Mouse (Mus musculus) midbrain, embryonic 12.5 days (tissue): ENCODE data around the gene Plk5. TPM values are rescaled to one million over a fixed set of nuclear protein-coding genes. Genes with fewer than 3 reads are reported as not detected.
A peak's percentile ranks its signal among the peaks of the same experiment; 100 is the strongest.

ENCODE experiments used
- ATAC-seq: fragments of 200-750 bp; cut with Nextera tagmentation; 2 replicates; pipeline ENCODE4 v1.8.0; 2017; ENCODE audit warnings: low read depth, moderate TSS enrichment, moderate library complexity; ENCODE audit not compliant: low FRiP score
- H3K27ac ChIP-seq: fragments of 300-500 bp; sonication (generic); replicated peaks from 2 replicates; pipeline ENCODE4 v1.5.1; 2016; ENCODE audit warnings: mild to moderate bottlenecking
- H3K27me3 ChIP-seq: fragments of 300-500 bp; sonication (generic); 2 replicates; pipeline ENCODE4 v1.6.1; 2016; ENCODE audit warnings: mild to moderate bottlenecking
- H3K36me3 ChIP-seq: fragments of 300-500 bp; sonication (generic); 2 replicates; pipeline ENCODE4 v1.6.1; 2016
- H3K4me1 ChIP-seq: fragments of 300-500 bp; sonication (generic); 2 replicates; pipeline ENCODE4 v1.6.1; 2016
- H3K4me2 ChIP-seq: fragments of 300-500 bp; sonication (generic); replicated peaks from 2 replicates; pipeline ENCODE4 v1.6.1; 2016; ENCODE audit warnings: mild to moderate bottlenecking, moderate library complexity
- H3K4me3 ChIP-seq: fragments of 300-500 bp; sonication (generic); 2 replicates; pipeline ENCODE4 v1.5.1; 2016; ENCODE audit warnings: mild to moderate bottlenecking
- H3K9ac ChIP-seq: fragments of 300-500 bp; sonication (generic); replicated peaks from 2 replicates; pipeline ENCODE4 v1.6.1; 2016; ENCODE audit warnings: mild to moderate bottlenecking, moderate library complexity
- H3K9me3 ChIP-seq: fragments of 300-500 bp; sonication (generic); 2 replicates; pipeline ENCODE4 v1.6.1; 2016; ENCODE audit warnings: mild to moderate bottlenecking
- WGBS: fragments of 180-500 bp; shearing (Covaris S2); methylation state at CpG from one replicate; pipeline ENCODE4 v1.1.7; 2016; 5-methylcytosine and 5-hydroxymethylcytosine counted together
- polyA plus RNA-seq: library from polyadenylated mRNA; unstranded; fragments of >200 nt; fragmentation: Nextera tagmentation; extraction: Ambion mirVana; gene quantifications from 2 replicates; pipeline ENCODE4 v1.2.1, GENCODE M21; 2016

Gene Plk5
- polyA plus RNA-seq, 1 experiment from 2014 or later: 0.52 TPM

- H3K27me3 ChIP-seq: no peaks in the 10 kb centered on the region
- peaks cover 37% of the 10 kb centered on the region for H3K4me1 ChIP-seq
- H3K4me3 ChIP-seq: peak overlapping the region; percentile 72
- H3K27ac ChIP-seq: peak overlapping the region; percentile 99
- H3K9ac ChIP-seq: peak overlapping the region; percentile 89
- ATAC-seq: no peak
- peak overlapping the region; percentile 81 for H3K4me2 ChIP-seq
- WGBS: 55% methylated on average over 8 of the region's 8 CpGs
- peaks cover 50% of the 10 kb centered on the region for H3K36me3 ChIP-seq
- no peaks in the 10 kb centered on the region for H3K9me3 ChIP-seq
Measured at GRCm38 (mm10) chr10:80397524-80398173, 41.4 kb downstream of the Plk5 start.

- Histone ChIP-seq H3K9me3 (no peaks in the 10 kb centered on the region), H3K27ac (peak overlapping the region; percentile 99), H3K36me3 (peaks cover 50% of the 10 kb centered on the region), H3K4me2 (peak overlapping the region; percentile 81), H3K4me1 (peaks cover 37% of the 10 kb centered on the region), H3K9ac (peak overlapping the region; percentile 89), H3K27me3 (no peaks in the 10 kb centered on the region), H3K4me3 (peak overlapping the region; percentile 72)
- ATAC-seq: no peak
- 0% methylated on average over 1 of the region's 1 CpGs for WGBS
Measured at GRCm38 (mm10) chr10:80398174-80398535, 41.9 kb downstream of the Plk5 start.

- peak overlapping the region; percentile 81 for H3K4me2 ChIP-seq
Measured at GRCm38 (mm10) chr10:80398719-80399190, 42.5 kb downstream of the Plk5 start.

GRCm38 (mm10) chr10:80399191-80399972, 43.1 kb downstream of the Plk5 start, which contains the start of gene Mbd3:
Gene Mbd3, minus strand, starts transcription at chr10:80399550.
- ATAC-seq: peak; percentile 95
- Histone ChIP-seq H3K4me2 (peak within 1 kb of the TSS; percentile 81), H3K9ac (peak within 1 kb of the TSS; percentile 89), H3K9me3 (no peaks in the 10 kb centered on the region), H3K27ac (peak within 1 kb of the TSS; percentile 99), H3K27me3 (no peaks in the 10 kb centered on the region), H3K4me1 (peaks cover 34% of the 10 kb centered on the region), H3K36me3 (peaks cover 50% of the 10 kb centered on the region), H3K4me3 (peak within 1 kb of the TSS; percentile 72)
- WGBS: 1% methylated on average over 78 of the region's 82 CpGs

More at GRCm38 (mm10) chr10:80398719-80399190, 42.5 kb downstream of the Plk5 start:
- H3K4me3 ChIP-seq: peak overlapping the region; percentile 72
- H3K9me3 ChIP-seq: no peaks in the 10 kb centered on the region
- ATAC-seq: peak; percentile 80
- H3K27me3 ChIP-seq: no peaks in the 10 kb centered on the region
- peak overlapping the region; percentile 89 for H3K9ac ChIP-seq
- H3K36me3 ChIP-seq: peaks cover 50% of the 10 kb centered on the region
- peaks cover 35% of the 10 kb centered on the region for H3K4me1 ChIP-seq
- peak overlapping the region; percentile 99 for H3K27ac ChIP-seq
- under 1% methylated on average over 59 of the region's 59 CpGs for WGBS

DNA sequence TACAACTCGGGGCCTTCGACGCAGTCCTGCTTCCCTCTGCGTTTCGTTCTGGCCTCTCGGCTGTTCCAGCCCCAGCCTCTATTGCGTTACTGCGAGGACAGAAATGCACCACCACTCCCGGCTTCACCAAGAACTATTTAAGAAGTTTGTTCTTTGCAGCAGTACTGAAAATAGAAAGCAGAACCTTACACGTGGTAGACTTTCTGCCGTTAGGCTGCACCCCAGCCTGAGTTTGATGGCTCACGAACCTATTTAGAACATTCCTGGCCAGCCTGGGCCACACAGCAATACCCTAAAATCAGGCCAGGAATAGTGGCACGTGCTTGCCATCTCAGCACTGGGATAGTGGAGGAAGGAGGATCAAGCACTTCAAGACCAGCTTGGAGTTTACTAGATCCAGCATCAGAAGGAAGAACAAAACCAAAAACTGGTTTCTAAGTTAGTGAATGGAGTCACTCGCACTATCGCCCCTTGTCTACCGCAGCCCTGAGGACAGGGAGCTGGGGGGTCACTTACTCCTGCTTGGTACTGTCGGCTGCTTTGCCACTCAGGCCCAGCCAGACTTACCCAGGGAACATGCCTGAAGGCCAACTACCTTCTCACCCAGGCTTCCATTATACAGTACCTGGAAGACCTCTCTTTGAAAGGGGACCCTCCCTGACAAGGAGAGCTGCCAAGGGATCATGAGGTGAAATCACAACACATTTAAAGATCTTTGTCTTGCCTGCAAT, 43.9 kb downstream of the Plk5 start:
- H3K4me3 ChIP-seq: peak overlapping the region; percentile 72
- no peaks in the 10 kb centered on the region for H3K27me3 ChIP-seq
- 13% methylated on average over 17 of the region's 17 CpGs for WGBS
- H3K36me3 ChIP-seq: peaks cover 43% of the 10 kb centered on the region
- H3K4me1 ChIP-seq: peaks cover 38% of the 10 kb centered on the region
- no peaks in the 10 kb centered on the region for H3K9me3 ChIP-seq
- ATAC-seq: no peak
- peak overlapping the region; percentile 81 for H3K4me2 ChIP-seq
- H3K9ac ChIP-seq: peak overlapping the region; percentile 55
- peak overlapping the region; percentile 89 for H3K27ac ChIP-seq

DNA sequence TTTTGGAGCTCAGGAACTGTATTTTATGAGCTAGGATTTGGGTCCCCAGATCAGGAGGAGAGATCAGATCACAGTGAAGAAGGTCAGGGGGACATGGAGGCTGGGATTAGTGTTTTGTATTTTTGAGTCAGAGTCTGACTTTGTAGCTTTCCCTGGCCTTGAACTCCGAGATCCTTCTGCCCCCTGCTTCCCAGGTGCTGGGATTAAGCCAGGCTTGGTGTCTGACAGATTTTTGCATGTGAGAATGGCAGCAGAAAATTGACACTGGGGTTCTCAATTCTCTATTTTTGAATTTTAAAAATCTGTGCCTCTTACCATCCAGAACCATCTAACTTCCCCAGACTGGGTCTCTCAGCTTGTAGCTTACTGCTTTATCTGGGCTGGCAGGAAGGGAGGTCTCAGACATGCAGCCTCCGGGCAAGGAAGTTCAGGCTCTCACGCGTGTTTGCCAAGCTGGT, 44.5 kb downstream of the Plk5 start:
- Histone ChIP-seq H3K9me3 (no peaks in the 10 kb centered on the region), H3K36me3 (peaks cover 37% of the 10 kb centered on the region), H3K4me3 (peak overlapping the region; percentile 72; the same call in 1 of the 2 replicates), H3K4me2 (peak overlapping the region; percentile 81), H3K9ac (peak overlapping the region; percentile 55), H3K4me1 (peaks cover 44% of the 10 kb centered on the region), H3K27ac (peak overlapping the region; percentile 89), H3K27me3 (no peaks in the 10 kb centered on the region)
- no peak for ATAC-seq
- WGBS: 84% methylated on average over 4 of the region's 4 CpGs

DNA sequence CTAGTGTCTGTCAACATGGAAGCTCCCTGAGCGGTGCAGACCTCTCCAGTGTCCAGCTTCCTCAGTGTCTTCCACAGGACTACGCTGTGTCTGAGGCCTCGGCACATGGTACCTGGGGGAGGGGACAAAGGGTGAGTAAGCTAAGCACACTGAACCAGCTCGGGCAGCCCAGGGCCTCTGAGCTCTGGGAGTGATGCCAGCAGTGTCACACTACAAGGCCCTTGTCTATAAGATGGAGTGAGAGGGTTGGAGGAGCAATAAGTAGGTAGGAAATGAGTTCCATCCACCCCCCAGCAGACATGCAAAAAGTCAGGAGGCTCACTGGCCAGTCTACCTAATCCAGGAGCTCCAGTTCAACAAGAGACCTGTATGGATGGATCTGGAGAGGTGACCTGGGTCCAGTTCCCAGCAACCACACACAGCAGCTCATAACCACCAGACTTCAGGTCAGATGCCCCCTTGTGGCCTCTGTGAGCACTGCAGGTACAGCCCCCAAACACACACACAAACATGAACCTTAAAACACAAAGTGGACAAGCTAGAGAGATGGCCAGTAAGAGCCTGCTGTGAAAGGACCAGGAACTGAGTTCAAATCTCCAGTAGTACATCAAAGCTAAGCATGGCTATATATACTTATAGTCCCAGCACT, 46.9 kb downstream of the Plk5 start:
- no peak for ATAC-seq
- no peak overlapping the region for H3K27ac ChIP-seq
- H3K9ac ChIP-seq: no peak overlapping the region
- WGBS: 97% methylated on average over 4 of the region's 4 CpGs
- H3K4me3 ChIP-seq: no peak overlapping the region
- H3K36me3 ChIP-seq: peaks cover 30% of the 10 kb centered on the region
- no peaks in the 10 kb centered on the region for H3K9me3 ChIP-seq
- no peaks in the 10 kb centered on the region for H3K27me3 ChIP-seq
- H3K4me2 ChIP-seq: no peak overlapping the region
- H3K4me1 ChIP-seq: peaks cover 41% of the 10 kb centered on the region

- no peaks in the 10 kb centered on the region for H3K9me3 ChIP-seq
- peak overlapping the region; percentile 85 for H3K4me2 ChIP-seq
- 59% methylated on average over 10 of the region's 10 CpGs for WGBS
- peaks cover 46% of the 10 kb centered on the region for H3K36me3 ChIP-seq
- H3K27me3 ChIP-seq: no peaks in the 10 kb centered on the region
- H3K27ac ChIP-seq: no peak overlapping the region
- no peak for ATAC-seq
- H3K4me1 ChIP-seq: peaks cover 31% of the 10 kb centered on the region
- peak overlapping the region; percentile 90 for H3K9ac ChIP-seq
- H3K4me3 ChIP-seq: peak overlapping the region; percentile 86
Measured at GRCm38 (mm10) chr10:80405481-80406173, 49.4 kb downstream of the Plk5 start.

DNA sequence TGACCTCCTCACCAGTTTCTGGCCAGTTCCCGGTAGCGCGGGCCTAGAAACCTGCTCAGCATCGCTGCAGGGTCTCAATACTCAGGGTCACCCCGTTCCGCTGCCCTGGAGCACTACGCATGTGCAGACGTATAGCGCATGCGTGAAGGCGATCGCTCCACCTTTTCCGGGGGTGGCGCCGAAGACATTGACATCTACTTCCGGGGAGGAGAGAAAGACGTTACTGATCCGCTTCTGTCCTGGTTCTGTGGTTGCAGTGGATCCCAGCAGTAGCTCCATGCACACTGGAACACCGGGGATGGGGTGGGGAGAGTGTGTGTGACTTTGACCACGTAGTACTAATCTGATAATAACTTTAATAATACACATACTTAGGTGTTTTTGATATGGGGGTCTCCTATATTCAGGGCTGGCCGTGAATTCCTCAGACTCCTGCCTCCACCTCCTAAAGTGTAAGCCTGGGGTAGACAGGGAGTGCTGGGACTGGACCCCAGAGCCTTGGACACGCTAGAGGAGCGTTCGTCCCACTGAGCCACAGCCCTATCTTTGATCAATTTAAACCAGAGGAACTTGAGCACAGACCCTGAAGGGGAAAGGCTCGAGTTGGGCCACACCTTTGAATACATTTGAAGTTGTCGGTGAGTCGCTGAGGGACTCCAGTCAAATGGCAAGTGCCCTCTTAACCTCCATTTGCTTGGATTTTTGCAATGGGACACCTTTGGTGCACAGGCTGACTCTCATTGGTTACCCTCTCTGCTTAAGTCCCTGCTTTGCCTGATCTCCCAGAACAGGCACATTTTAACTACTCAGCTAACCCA, 50.6 kb downstream of the Plk5 start, which contains the start of gene Uqcr11:
Gene Uqcr11, minus strand, starts transcription at position 147 of the 818 bp plus-strand sequence.
- Histone ChIP-seq H3K27ac (peak within 1 kb of the TSS; percentile 84), H3K4me1 (peaks cover 25% of the 10 kb centered on the region), H3K4me2 (peak within 1 kb of the TSS; percentile 85), H3K9ac (peak within 1 kb of the TSS; percentile 90), H3K36me3 (peaks cover 54% of the 10 kb centered on the region), H3K4me3 (peak within 1 kb of the TSS; percentile 86), H3K9me3 (no peaks in the 10 kb centered on the region), H3K27me3 (no peaks in the 10 kb centered on the region)
- WGBS: 2% methylated on average over 27 of the region's 27 CpGs
- peak; percentile 78 for ATAC-seq

DNA sequence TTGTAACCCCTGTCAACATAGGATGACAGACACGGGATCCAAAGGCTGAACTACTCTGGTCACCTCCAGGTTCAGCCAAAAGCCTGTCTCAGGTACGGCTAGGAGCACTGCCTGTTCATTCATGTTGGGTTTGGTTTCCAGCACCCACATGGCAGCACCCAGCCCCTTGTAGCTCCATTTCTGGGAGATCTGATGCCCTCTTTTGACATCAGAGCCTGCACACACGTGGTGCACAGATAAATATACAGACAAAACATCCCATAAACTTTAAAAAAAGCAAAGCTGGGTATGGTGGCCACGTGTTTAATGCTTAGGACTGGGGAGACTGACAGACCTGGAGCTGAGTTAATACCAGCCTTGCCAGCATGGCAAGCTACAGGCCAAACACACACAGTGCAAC, 51.7 kb downstream of the Plk5 start:
- peaks cover 25% of the 10 kb centered on the region for H3K4me1 ChIP-seq
- peaks cover 54% of the 10 kb centered on the region for H3K36me3 ChIP-seq
- peak overlapping the region; percentile 85; the same call in 1 of the 2 replicates for H3K4me2 ChIP-seq
- ATAC-seq: no peak
- no peaks in the 10 kb centered on the region for H3K9me3 ChIP-seq
- 56% methylated on average over 4 of the region's 4 CpGs for WGBS
- peak overlapping the region; percentile 90; the same call in 1 of the 2 replicates for H3K9ac ChIP-seq
- H3K4me3 ChIP-seq: no peak overlapping the region
- no peak overlapping the region for H3K27ac ChIP-seq
- H3K27me3 ChIP-seq: no peaks in the 10 kb centered on the region
